Mouse (Mus musculus): ENCODE results near the gene Odf3.

GRCm38 (mm10) chr7:140843806-140844205, 3.8 kb upstream of the Odf3 start:
- TF ChIP-seq CTCF (IDR thresholded peaks at IDR 0.05; ENCODE audit: low read depth, low read length), result no peak
- TF ChIP-seq POLR2A (IDR thresholded peaks at IDR 0.05; ENCODE audit: extremely low read depth, insufficient read depth, low read length), result no peak
